Mouse (Mus musculus): ENCODE results near the gene Echs1.

Echs1 gene

GRCm38 (mm10) chr7:140115583-140116328, 520 bp downstream of the Echs1 start, which contains the start of gene Paox:
Paox (plus strand) TSS chr7:140115799.
- peak; percentile 42 for DNase-seq (ENCODE audit: extremely low spot score)

GRCm38 (mm10) chr7:140111943-140112342, 4.3 kb downstream of the Echs1 start:
- no peak for DNase-seq (ENCODE audit: extremely low spot score)

- DNase-seq (ENCODE audit: extremely low spot score), result no peak
Observed at GRCm38 (mm10) chr7:140104009-140104408, 12.3 kb downstream of the Echs1 start.

- DNase-seq (ENCODE audit: extremely low spot score), result peak; percentile 75
Observed at GRCm38 (mm10) chr7:140101993-140102860, 14.0 kb downstream of the Echs1 start, which contains the start of gene Fuom. Fuom (minus strand) TSS chr7:140102441.

GRCm38 (mm10) chr7:140101498-140101897, 14.8 kb downstream of the Echs1 start:
- no peak for DNase-seq (ENCODE audit: extremely low spot score)

GRCm38 (mm10) chr7:140098466-140098865, 17.8 kb downstream of the Echs1 start:
- DNase-seq (ENCODE audit: extremely low spot score), result no peak

GRCm38 (mm10) chr7:140096055-140096454, 20.2 kb downstream of the Echs1 start:
- DNase-seq (ENCODE audit: extremely low spot score), result no peak

- DNase-seq (ENCODE audit: extremely low spot score), result no peak
Observed at GRCm38 (mm10) chr7:140095556-140095955, 20.7 kb downstream of the Echs1 start.

- DNase-seq (ENCODE audit: extremely low spot score), result no peak
Observed at GRCm38 (mm10) chr7:140094954-140095353, 21.3 kb downstream of the Echs1 start.

GRCm38 (mm10) chr7:140092924-140093528, 23.2 kb downstream of the Echs1 start, which contains the start of gene Prap1:
Prap1 (plus strand) TSS chr7:140093395.
- no peak for DNase-seq (ENCODE audit: extremely low spot score)

GRCm38 (mm10) chr7:140090601-140091000, 25.7 kb downstream of the Echs1 start:
- DNase-seq (ENCODE audit: extremely low spot score), result no peak

- DNase-seq (ENCODE audit: extremely low spot score), result peak; percentile 64
Observed at GRCm38 (mm10) chr7:140082242-140082678, 34.0 kb downstream of the Echs1 start, which contains the start of gene Caly. Caly (minus strand) TSS chr7:140082548.

- no peak for DNase-seq (ENCODE audit: extremely low spot score)
Observed at GRCm38 (mm10) chr7:140081408-140082241, 34.7 kb downstream of the Echs1 start.

- peak; percentile 81 for DNase-seq (ENCODE audit: extremely low spot score)
Observed at GRCm38 (mm10) chr7:140080503-140081156, 35.6 kb downstream of the Echs1 start.

- peak; percentile 72 for DNase-seq (ENCODE audit: extremely low spot score)
Observed at GRCm38 (mm10) chr7:140078711-140079110, 37.6 kb downstream of the Echs1 start.

GRCm38 (mm10) chr7:140077698-140078097, 38.6 kb downstream of the Echs1 start:
- no peak for DNase-seq (ENCODE audit: extremely low spot score)

GRCm38 (mm10) chr7:140070042-140070711, 46.1 kb downstream of the Echs1 start:
- peak; percentile 58 for DNase-seq (ENCODE audit: extremely low spot score)

- DNase-seq (ENCODE audit: extremely low spot score), result no peak
Observed at GRCm38 (mm10) chr7:140067397-140067796, 48.9 kb downstream of the Echs1 start.

- DNase-seq (ENCODE audit: extremely low spot score), result peak; percentile 69
Observed at GRCm38 (mm10) chr7:140063092-140063491, 53.2 kb downstream of the Echs1 start.

- peak; percentile 46 for DNase-seq (ENCODE audit: extremely low spot score)
Observed at GRCm38 (mm10) chr7:140062307-140062706, 54.0 kb downstream of the Echs1 start.
